Mouse (Mus musculus) forebrain, embryonic 16.5 days (tissue): ENCODE results near the gene Pqbp1. TPM values are rescaled to one million over a fixed set of nuclear protein-coding genes. Genes with fewer than 3 reads are reported as not detected.

Experiments
- ATAC-seq: fragments of 200-750 bp; cut with Nextera tagmentation; 2 replicates; pipeline ENCODE4 v1.8.0; 2017; ENCODE audit warnings: mild to moderate bottlenecking, moderate library complexity
- H3K27ac ChIP-seq: fragments of 300-500 bp; sonication (generic); 2 replicates; pipeline ENCODE4 v1.5.1; 2014; ENCODE audit warnings: low read length, control low read depth
- H3K27me3 ChIP-seq: fragments of 300-500 bp; sonication (generic); replicated peaks from 2 replicates; pipeline ENCODE4 v1.6.1; 2014; ENCODE audit warnings: low read length; ENCODE audit not compliant: control insufficient read depth, insufficient read depth
- H3K36me3 ChIP-seq: fragments of 300-500 bp; sonication (generic); 2 replicates; pipeline ENCODE4 v1.6.1; 2014; ENCODE audit not compliant: control insufficient read depth, insufficient read depth
- H3K4me1 ChIP-seq: fragments of 300-500 bp; sonication (generic); replicated peaks from 2 replicates; pipeline ENCODE4 v1.6.1; 2014; ENCODE audit warnings: low read length; ENCODE audit not compliant: control insufficient read depth, insufficient read depth
- H3K4me2 ChIP-seq: fragments of 300-500 bp; sonication (generic); 2 replicates; pipeline ENCODE4 v1.6.1; 2014; ENCODE audit warnings: mild to moderate bottlenecking, low read length, control low read depth
- H3K4me3 ChIP-seq: fragments of 300-500 bp; sonication (generic); replicated peaks from 2 replicates; pipeline ENCODE4 v1.5.1; 2014; ENCODE audit warnings: mild to moderate bottlenecking, low read length, control low read depth
- H3K9ac ChIP-seq: fragments of 300-500 bp; sonication (generic); replicated peaks from 2 replicates; pipeline ENCODE4 v1.6.1; 2014; ENCODE audit warnings: low read depth, low read length, control low read depth
- H3K9me3 ChIP-seq: fragments of 300-500 bp; sonication (generic); 2 replicates; pipeline ENCODE4 v1.6.1; 2016; ENCODE audit warnings: low read length; ENCODE audit not compliant: control insufficient read depth
- WGBS: fragments of 180-500 bp; shearing (Covaris S2); extraction: QIAGEN DNeasy Blood & Tissue Kit; methylation state at CpG from one replicate; pipeline ENCODE4 v1.1.7; 2014; 5-methylcytosine and 5-hydroxymethylcytosine counted together
- polyA plus RNA-seq: library from polyadenylated mRNA; unstranded; fragments of >200 nt; fragmentation: Nextera tagmentation; extraction: Ambion mirVana; gene quantifications from 2 replicates; pipeline ENCODE4 v1.2.1, GENCODE M21; 2015

Gene Pqbp1
- 218 and 223 TPM in 2 replicates for polyA plus RNA-seq

GRCm38 (mm10) chrX:7898880-7899874, at the start of gene Pqbp1, which contains the start of gene Timm17b:
Gene Pqbp1, minus strand, starts transcription at chrX:7899269.
Gene Timm17b, plus strand, starts transcription at chrX:7899357.
- Histone ChIP-seq H3K4me1 (peaks cover 12% of the 10 kb centered on the region), H3K27me3 (no peaks in the 10 kb centered on the region), H3K36me3 (peaks cover 8% of the 10 kb centered on the region; the same call in 1 of the 2 replicates), H3K4me3 (peak within 1 kb of the TSS; percentile 59), H3K4me2 (peak within 1 kb of the TSS; percentile 58), H3K9me3 (no peaks in the 10 kb centered on the region), H3K9ac (peak within 1 kb of the TSS; percentile 66), H3K27ac (peak within 1 kb of the TSS; percentile 80)
- ATAC-seq: peak; percentile 99
- WGBS: 20% methylated on average over 62 of the region's 62 CpGs

- WGBS: 17% methylated on average over 37 of the region's 38 CpGs
- Histone ChIP-seq H3K4me2 (peak overlapping the region; percentile 49), H3K9me3 (no peaks in the 10 kb centered on the region), H3K4me1 (peaks cover 6% of the 10 kb centered on the region), H3K36me3 (no peaks in the 10 kb centered on the region), H3K27me3 (no peaks in the 10 kb centered on the region), H3K27ac (peak overlapping the region; percentile 66), H3K4me3 (peak overlapping the region; percentile 58), H3K9ac (peak overlapping the region; percentile 53)
- ATAC-seq: peak; percentile 99
Measured at GRCm38 (mm10) chrX:7947900-7948492, 48.9 kb upstream of the Pqbp1 start.

GRCm38 (mm10) chrX:7947108-7947899, 48.2 kb upstream of the Pqbp1 start, which contains the start of gene Hdac6:
Gene Hdac6, minus strand, starts transcription at chrX:7947889.
- no peaks in the 10 kb centered on the region for H3K36me3 ChIP-seq
- no peaks in the 10 kb centered on the region for H3K27me3 ChIP-seq
- ATAC-seq: peak; percentile 45
- H3K27ac ChIP-seq: peak within 1 kb of the TSS; percentile 66
- no peaks in the 10 kb centered on the region for H3K9me3 ChIP-seq
- peak within 1 kb of the TSS; percentile 65 for H3K9ac ChIP-seq
- peaks cover 6% of the 10 kb centered on the region for H3K4me1 ChIP-seq
- H3K4me2 ChIP-seq: peak within 1 kb of the TSS; percentile 54
- peak within 1 kb of the TSS; percentile 58 for H3K4me3 ChIP-seq
- 21% methylated on average over 34 of the region's 37 CpGs for WGBS

- H3K9me3 ChIP-seq: no peaks in the 10 kb centered on the region
- H3K27ac ChIP-seq: no peak overlapping the region
- peaks cover 6% of the 10 kb centered on the region for H3K4me1 ChIP-seq
- ATAC-seq: no peak
- no peak overlapping the region for H3K9ac ChIP-seq
- WGBS: 75% methylated on average over 8 of the region's 8 CpGs
- H3K36me3 ChIP-seq: no peaks in the 10 kb centered on the region
- H3K4me2 ChIP-seq: no peak overlapping the region
- H3K4me3 ChIP-seq: no peak overlapping the region
- no peaks in the 10 kb centered on the region for H3K27me3 ChIP-seq
Measured at GRCm38 (mm10) chrX:7945618-7946017, 46.5 kb upstream of the Pqbp1 start.

- no peak overlapping the region for H3K4me2 ChIP-seq
- no peaks in the 10 kb centered on the region for H3K27me3 ChIP-seq
- H3K27ac ChIP-seq: no peak overlapping the region
- H3K9ac ChIP-seq: no peak overlapping the region
- no peaks in the 10 kb centered on the region for H3K9me3 ChIP-seq
- no peaks in the 10 kb centered on the region for H3K4me1 ChIP-seq
- H3K36me3 ChIP-seq: no peaks in the 10 kb centered on the region; the same call in 1 of the 2 replicates
- no peak overlapping the region for H3K4me3 ChIP-seq
- 91% methylated on average over 5 of the region's 6 CpGs for WGBS
- no peak for ATAC-seq
Measured at GRCm38 (mm10) chrX:7937667-7938066, 38.6 kb upstream of the Pqbp1 start.

- 55% methylated on average over 10 of the region's 11 CpGs for WGBS
- no peak overlapping the region for H3K4me2 ChIP-seq
- H3K4me1 ChIP-seq: no peaks in the 10 kb centered on the region
- no peak overlapping the region for H3K9ac ChIP-seq
- no peaks in the 10 kb centered on the region; the same call in 1 of the 2 replicates for H3K36me3 ChIP-seq
- no peaks in the 10 kb centered on the region for H3K27me3 ChIP-seq
- no peak overlapping the region for H3K27ac ChIP-seq
- H3K4me3 ChIP-seq: no peak overlapping the region
- no peaks in the 10 kb centered on the region for H3K9me3 ChIP-seq
- no peak for ATAC-seq
Measured at GRCm38 (mm10) chrX:7936874-7937273, 37.8 kb upstream of the Pqbp1 start.

GRCm38 (mm10) chrX:7928270-7928790, 29.3 kb upstream of the Pqbp1 start, which contains the start of gene Eras:
Gene Eras, minus strand, starts transcription at chrX:7928607.
- WGBS: 24% methylated on average over 19 of the region's 19 CpGs
- no peak within 1 kb of the TSS for H3K27ac ChIP-seq
- no peaks in the 10 kb centered on the region for H3K9me3 ChIP-seq
- no peak within 1 kb of the TSS for H3K4me3 ChIP-seq
- ATAC-seq: no peak
- H3K4me2 ChIP-seq: no peak within 1 kb of the TSS
- no peaks in the 10 kb centered on the region for H3K4me1 ChIP-seq
- no peaks in the 10 kb centered on the region for H3K27me3 ChIP-seq
- H3K9ac ChIP-seq: no peak within 1 kb of the TSS
- H3K36me3 ChIP-seq: peaks cover 6% of the 10 kb centered on the region

- no peaks in the 10 kb centered on the region for H3K9me3 ChIP-seq
- peaks cover 7% of the 10 kb centered on the region for H3K4me1 ChIP-seq
- H3K27me3 ChIP-seq: no peaks in the 10 kb centered on the region
- 29% methylated on average over 10 of the region's 10 CpGs for WGBS
- H3K36me3 ChIP-seq: peaks cover 6% of the 10 kb centered on the region
- H3K9ac ChIP-seq: no peak overlapping the region
- H3K4me2 ChIP-seq: no peak overlapping the region
- H3K27ac ChIP-seq: no peak overlapping the region
- no peak overlapping the region for H3K4me3 ChIP-seq
- no peak for ATAC-seq
Measured at GRCm38 (mm10) chrX:7927116-7927515, 28.0 kb upstream of the Pqbp1 start.
